Mouse (Mus musculus) kidney, adult 9 months (tissue): Measurements from ENCODE around the gene Kcnh4.

Experiments used
- DNase-seq: peaks from one replicate; pipeline ENCODE4 v3.0.0; 2022

Gene Kcnh4

GRCm38 (mm10) chr11:100759611-100760233 is at the start of gene Kcnh4:
TSS of gene Kcnh4 (minus strand) at chr11:100759942.
- peak; percentile 56 for DNase-seq

- DNase-seq = no peak
These were observed 46.9 kb upstream of the Kcnh4 start for GRCm38 (mm10) chr11:100806380-100807305.

GRCm38 (mm10) chr11:100805535-100805934 is 45.8 kb upstream of the Kcnh4 start:
- DNase-seq = no peak

GRCm38 (mm10) chr11:100804409-100804808 is 44.7 kb upstream of the Kcnh4 start:
- no peak for DNase-seq

GRCm38 (mm10) chr11:100799426-100799825 is 39.7 kb upstream of the Kcnh4 start:
- no peak for DNase-seq

GRCm38 (mm10) chr11:100796585-100796984 is 36.8 kb upstream of the Kcnh4 start:
- no peak for DNase-seq

GRCm38 (mm10) chr11:100795386-100795785 is 35.6 kb upstream of the Kcnh4 start:
- DNase-seq = no peak

- DNase-seq = peak; percentile 93
These were observed 31.8 kb upstream of the Kcnh4 start for GRCm38 (mm10) chr11:100791457-100792049.

- DNase-seq = peak; percentile 96
These were observed 30.9 kb upstream of the Kcnh4 start for GRCm38 (mm10) chr11:100790644-100791043.

- no peak for DNase-seq
These were observed 30.0 kb upstream of the Kcnh4 start for GRCm38 (mm10) chr11:100789702-100790101.

GRCm38 (mm10) chr11:100785774-100786173 is 26.0 kb upstream of the Kcnh4 start:
- DNase-seq = no peak

- no peak for DNase-seq
These were observed 24.5 kb upstream of the Kcnh4 start for GRCm38 (mm10) chr11:100784286-100784685.

- peak; percentile 96 for DNase-seq
These were observed 22.8 kb upstream of the Kcnh4 start for GRCm38 (mm10) chr11:100782568-100782967.

GRCm38 (mm10) chr11:100781763-100782475 is 22.2 kb upstream of the Kcnh4 start:
- DNase-seq = peak; percentile 50

GRCm38 (mm10) chr11:100780247-100780646 is 20.5 kb upstream of the Kcnh4 start:
- DNase-seq = no peak

GRCm38 (mm10) chr11:100778069-100778468 is 18.3 kb upstream of the Kcnh4 start:
- DNase-seq = no peak

GRCm38 (mm10) chr11:100775921-100776320 is 16.2 kb upstream of the Kcnh4 start:
- no peak for DNase-seq

GRCm38 (mm10) chr11:100774261-100774660 is 14.5 kb upstream of the Kcnh4 start:
- DNase-seq = no peak

- DNase-seq = peak; percentile 95
These were observed 11.1 kb upstream of the Kcnh4 start, which contains the start of gene Ghdc for GRCm38 (mm10) chr11:100770646-100771408. TSS of gene Ghdc (minus strand) at chr11:100770957.

- no peak for DNase-seq
These were observed 10.2 kb upstream of the Kcnh4 start for GRCm38 (mm10) chr11:100769980-100770379.

GRCm38 (mm10) chr11:100767871-100768270 is 8.1 kb upstream of the Kcnh4 start:
- DNase-seq = peak; percentile 64

GRCm38 (mm10) chr11:100766726-100767125 is 7.0 kb upstream of the Kcnh4 start:
- DNase-seq = peak; percentile 80
